Mouse (Mus musculus): ENCODE measurements around the gene Pxk.
"Not testable (repeated sequence)": the region's sequence is repeated elsewhere in the genome, so short reads cannot be mapped to it uniquely, and the experiment has no call there.

Pxk gene

GRCm38 (mm10) chr14:8101886-8102285 lies 3.9 kb downstream of the Pxk start:
- DNase-seq (ENCODE audit: extremely low read depth, low read depth, low spot score): no peak

- DNase-seq (ENCODE audit: extremely low read depth, low read depth, low spot score): no peak
Measured at GRCm38 (mm10) chr14:8102676-8103075, 4.7 kb downstream of the Pxk start.

DNA sequence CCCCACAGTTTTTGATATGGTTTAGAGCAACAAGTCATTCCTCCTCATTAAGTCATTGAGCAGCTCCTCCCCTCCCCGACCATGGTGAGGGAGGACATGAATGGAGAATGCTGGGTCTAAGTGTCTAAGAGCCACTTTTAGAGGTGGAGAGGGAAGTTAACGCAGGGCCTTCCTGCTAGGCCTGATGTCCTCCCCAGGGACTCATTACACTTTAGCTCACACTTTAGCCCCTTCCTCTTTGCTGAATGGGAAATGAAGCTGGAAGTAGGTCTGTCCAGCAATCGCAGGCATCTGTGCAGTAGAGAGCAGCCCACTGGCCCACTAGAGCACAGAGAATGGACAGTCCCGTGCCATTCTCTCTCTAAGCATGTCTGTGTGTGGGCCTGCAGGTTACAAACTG lies 10.0 kb downstream of the Pxk start:
- no peak for DNase-seq (ENCODE audit: extremely low read depth, low read depth, low spot score)

GRCm38 (mm10) chr14:8108976-8109375 lies 11.0 kb downstream of the Pxk start:
- no peak for DNase-seq (ENCODE audit: extremely low read depth, low read depth, low spot score)

DNA sequence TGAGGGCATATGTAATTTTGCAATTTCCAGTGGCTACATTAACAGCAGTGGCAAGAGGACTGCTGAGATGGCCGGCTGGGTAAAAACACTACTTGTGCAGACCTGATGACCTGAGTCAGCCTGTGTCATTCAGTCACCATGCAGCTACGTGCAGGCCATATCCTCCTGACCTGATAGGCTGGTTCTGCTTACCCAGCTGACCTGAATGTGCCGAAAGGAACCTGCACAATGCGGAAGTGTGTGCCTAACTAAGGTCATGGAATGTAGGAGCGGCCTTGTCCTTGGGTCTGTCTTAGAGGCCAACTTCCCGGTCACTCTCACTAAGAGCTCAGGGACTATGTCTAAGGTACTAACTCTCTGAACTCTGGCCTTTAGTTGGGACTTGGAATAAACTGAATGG lies 13.5 kb downstream of the Pxk start:
- DNase-seq (ENCODE audit: extremely low read depth, low read depth, low spot score): no peak

GRCm38 (mm10) chr14:8112036-8112435 lies 14.0 kb downstream of the Pxk start:
- no peak for DNase-seq (ENCODE audit: extremely low read depth, low read depth, low spot score)

DNA sequence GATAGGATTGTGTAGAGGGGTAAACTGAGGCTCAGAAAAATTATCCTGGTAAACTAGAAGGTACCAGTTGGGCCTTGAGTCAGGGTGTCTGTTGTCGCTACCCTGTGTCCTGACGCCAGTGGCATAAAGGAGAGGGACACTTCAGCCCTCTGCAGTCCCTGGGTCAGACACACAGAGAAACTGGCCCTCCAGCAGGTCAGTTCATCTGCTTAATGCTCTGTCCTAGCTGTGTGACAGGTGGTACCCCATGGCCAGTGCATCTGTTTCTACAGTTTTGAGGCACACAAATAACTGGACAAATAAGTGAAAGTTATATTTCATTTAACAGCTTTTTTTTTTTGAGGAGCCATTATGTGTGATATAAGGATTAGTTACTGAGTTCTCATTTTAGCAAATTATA lies 15.6 kb downstream of the Pxk start:
- no peak for DNase-seq (ENCODE audit: extremely low read depth, low read depth, low spot score)

DNA sequence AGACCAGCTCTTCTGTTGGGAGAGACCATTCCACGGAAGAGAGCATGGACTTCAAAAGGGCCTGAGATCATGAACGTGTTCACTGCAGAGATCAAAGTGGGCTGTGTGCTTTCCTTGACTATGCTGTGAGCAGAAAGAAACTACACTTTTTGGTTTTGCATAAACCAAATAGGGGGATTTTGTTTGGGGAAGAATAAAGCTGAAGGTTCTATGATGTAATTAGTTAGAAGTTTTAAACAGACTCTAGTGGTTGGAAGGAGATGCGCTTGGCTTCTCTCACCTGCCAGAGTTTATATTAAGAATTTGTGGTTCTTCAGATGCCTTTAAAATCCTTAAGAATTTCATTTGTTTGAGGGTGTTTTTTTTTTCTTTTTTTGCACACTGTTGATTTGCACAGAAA lies 16.3 kb downstream of the Pxk start:
- DNase-seq (ENCODE audit: extremely low read depth, low read depth, low spot score): no peak

- no peak for DNase-seq (ENCODE audit: extremely low read depth, low read depth, low spot score)
Measured at GRCm38 (mm10) chr14:8114756-8115155, 16.7 kb downstream of the Pxk start.

DNA sequence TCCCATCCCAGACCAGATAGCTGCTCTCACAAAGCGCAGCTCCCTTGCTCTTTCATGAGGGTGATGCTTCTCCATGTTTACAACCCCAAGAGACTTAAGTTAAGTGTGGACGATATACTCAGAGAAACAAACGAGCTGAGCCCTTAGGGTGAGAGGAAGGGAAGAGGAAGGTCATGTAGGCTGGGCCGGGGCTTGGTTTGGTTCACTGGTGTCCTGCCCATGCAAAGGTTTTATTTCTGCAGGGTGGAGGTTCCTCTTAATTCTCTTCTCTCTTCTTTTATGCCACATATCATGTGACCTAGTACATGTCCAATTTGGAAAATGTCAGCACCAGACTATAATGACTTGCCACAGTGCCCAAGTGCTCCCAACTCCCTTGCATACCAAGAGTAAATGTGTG lies 17.8 kb downstream of the Pxk start:
- no peak for DNase-seq (ENCODE audit: extremely low read depth, low read depth, low spot score)

DNA sequence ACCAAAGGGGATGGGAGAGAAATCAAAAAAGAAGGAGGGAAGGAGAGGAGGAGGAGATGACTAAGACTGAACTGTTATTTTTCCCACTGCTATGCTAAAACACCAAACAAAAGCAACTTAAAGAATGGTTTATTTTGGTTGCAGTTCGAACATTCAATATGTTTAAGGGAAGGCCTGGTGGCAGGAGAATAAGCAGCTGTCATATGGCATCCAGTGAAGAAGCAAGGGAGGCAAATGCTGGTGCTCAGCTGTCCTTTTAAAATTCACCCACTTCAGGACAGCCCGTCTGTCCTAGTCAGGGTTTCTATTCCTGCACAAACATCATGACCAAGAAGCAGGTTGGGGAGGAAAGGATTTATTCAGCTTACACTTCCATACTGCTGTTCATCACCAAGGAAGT lies 19.4 kb downstream of the Pxk start:
- DNase-seq (ENCODE audit: extremely low read depth, low read depth, low spot score): no peak

DNA sequence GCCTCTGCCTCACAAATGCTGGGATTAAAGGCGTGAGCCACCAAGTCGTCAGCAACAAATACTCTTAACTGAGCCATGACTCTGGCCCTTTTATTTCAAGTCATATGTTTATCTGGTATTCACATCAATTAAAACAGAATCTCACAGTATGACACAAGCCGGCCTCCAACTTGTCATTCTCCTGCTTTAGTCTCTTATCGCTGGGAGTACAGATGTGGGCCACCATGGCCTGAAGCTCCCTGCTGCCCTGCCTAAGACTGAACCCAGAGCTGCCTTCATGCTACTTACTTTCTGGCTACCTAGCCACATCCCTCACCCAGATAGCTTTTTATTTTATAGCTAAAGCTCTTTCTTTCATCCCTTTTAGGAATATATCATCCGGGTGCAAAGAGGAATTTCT lies 21.4 kb downstream of the Pxk start:
- DNase-seq (ENCODE audit: extremely low read depth, low read depth, low spot score): no peak

- no peak for DNase-seq (ENCODE audit: extremely low read depth, low read depth, low spot score)
Measured at GRCm38 (mm10) chr14:8119904-8120303, 21.9 kb downstream of the Pxk start.

- DNase-seq (ENCODE audit: extremely low read depth, low read depth, low spot score): no peak
Measured at GRCm38 (mm10) chr14:8123141-8123540, 25.1 kb downstream of the Pxk start.

DNA sequence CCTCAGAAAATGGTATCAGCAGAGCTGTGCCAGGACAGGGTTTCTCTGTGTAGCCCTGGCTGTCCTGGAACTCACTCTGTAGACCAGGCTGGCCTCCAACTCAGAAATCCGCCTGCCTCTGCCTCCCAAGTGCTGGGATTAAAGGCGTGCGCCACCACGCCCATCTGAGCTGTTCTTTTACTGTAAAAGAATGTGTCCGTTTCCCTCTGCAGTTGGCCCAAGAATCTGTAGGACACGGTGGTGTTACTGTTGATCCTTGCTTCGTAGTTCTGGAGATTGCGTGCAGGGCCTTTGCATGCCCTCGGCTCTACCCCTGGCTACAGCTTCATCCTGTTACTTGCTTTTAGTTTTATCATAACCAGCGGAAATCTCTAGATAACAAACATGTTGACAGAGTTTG lies 25.6 kb downstream of the Pxk start:
- not testable (repeated sequence) for DNase-seq (ENCODE audit: extremely low read depth, low read depth, low spot score)

DNA sequence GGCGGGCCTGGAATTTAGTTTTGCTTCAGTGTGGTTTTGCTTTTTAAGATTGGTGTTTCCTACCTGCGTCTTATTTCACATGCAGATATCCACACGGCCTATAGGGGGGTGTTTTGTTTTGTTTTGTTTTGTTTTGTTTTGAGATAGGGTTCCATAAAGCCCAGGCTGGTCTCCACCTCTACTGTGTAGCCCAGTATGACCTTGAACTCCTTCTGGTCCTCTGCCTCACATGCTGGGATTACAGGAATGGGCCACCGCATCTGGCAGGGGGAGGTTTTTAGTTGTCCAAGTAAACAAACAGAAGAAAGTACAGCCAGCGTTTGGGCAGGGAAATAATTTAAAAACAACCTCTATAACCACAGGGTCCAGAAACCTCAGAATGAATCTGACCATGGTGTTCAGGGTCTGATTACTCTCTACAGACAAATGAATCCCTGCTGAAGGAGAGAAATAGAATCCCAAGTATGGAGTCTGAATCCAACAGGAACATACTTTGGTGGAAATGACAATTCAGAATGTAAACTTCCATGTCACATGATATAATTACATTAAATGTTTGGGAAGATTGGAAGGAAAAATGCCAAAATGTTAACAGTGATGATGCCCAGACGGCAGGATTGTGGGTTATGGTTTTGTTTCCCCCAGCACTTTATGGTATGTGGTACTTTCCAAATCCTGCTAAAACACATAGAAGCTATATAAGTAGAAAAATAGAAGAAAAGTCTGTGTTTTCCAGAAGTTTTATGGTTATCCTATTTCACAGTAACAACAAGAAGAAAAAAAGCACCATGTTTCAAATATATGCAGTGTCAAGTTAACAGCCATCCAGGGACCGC lies 26.3 kb downstream of the Pxk start:
- no peak for DNase-seq (ENCODE audit: extremely low read depth, low read depth, low spot score)

- no peak for DNase-seq (ENCODE audit: extremely low read depth, low read depth, low spot score)
Measured at GRCm38 (mm10) chr14:8127971-8128370, 30.0 kb downstream of the Pxk start.

DNA sequence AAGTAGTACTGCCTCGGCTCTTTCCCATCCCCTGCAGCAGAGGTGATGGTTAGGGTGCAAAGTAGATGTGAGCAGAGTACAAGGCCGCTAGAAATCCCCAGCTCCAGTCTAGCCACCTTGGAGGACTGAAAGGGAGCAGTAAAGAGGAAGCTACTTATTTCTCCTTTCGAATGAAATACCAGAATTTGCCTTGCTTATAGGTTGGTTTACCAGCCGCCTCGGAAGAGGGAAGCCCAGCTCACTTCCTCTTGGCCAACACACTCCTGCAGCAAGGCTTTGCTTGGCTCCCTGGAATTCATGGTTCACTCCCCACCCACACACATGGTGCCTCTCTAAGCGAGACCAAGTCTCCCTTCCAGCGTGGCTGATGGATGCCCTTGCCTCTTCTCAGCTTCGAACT lies 34.8 kb downstream of the Pxk start:
- no peak for DNase-seq (ENCODE audit: extremely low read depth, low read depth, low spot score)

DNA sequence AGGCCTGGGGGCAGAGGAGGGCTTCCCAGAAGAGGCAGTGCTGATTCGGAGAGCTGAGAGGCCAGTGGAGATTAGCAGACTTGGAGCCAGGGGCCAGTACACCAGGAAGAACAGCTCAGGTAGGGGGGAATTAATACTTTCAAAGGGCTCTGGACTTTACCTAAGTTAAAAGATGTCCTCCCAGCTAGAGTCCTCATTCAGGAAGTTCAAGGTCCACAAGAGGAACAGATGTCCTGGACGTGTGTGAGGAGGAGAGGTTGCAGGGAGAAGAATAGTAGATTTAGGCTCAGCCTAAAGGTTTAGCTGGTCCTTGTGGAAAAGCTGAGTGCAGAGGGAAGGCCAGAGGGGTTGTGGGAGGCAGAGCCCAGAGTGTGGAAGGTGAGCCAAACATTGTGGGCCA lies 36.2 kb downstream of the Pxk start:
- no peak for DNase-seq (ENCODE audit: extremely low read depth, low read depth, low spot score)

DNA sequence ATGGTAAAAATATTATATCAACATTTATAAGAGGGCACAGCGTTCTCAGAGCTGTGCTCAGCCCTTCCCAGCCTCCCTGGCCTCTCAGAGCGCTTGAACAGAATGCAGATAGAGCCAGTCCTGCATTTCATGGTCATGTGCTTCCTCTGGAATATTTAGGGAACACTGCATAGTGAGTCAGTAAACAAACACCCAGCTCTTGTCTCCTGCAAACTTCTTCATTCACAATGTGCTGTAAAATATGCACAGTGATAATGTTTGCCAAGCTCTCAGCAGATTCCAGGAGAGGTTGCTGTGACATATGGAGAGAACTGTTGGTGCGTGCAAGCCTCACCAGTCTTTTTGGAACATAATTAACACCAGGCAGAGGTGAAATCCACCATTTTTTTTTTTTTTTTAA lies 37.1 kb downstream of the Pxk start:
- no peak for DNase-seq (ENCODE audit: extremely low read depth, low read depth, low spot score)

- DNase-seq (ENCODE audit: extremely low read depth, low read depth, low spot score): no peak
Measured at GRCm38 (mm10) chr14:8139724-8140710, 42.0 kb downstream of the Pxk start.

GRCm38 (mm10) chr14:8141131-8141530 lies 43.1 kb downstream of the Pxk start:
- no peak for DNase-seq (ENCODE audit: extremely low read depth, low read depth, low spot score)
